Mouse (Mus musculus) liver, embryonic 14.5 days (tissue): ENCODE measurements around the gene Pdlim5. TPM values are rescaled to one million over a fixed set of nuclear protein-coding genes. Genes with fewer than 3 reads are reported as not detected.

Source experiments
- ATAC-seq: fragments of 200-750 bp; cut with Nextera tagmentation; 2 replicates; pipeline ENCODE4 v1.8.0; 2017; ENCODE audit warnings: moderate number of reproducible peaks, mild to moderate bottlenecking, moderate library complexity; ENCODE audit not compliant: insufficient read depth
- DNase-seq, 3 experiments: peaks; one replicate each; pipeline ENCODE4 v3.0.0-alpha.2; 2012 to 2013; ENCODE audit warnings: low read depth in 3 of 3, low spot score in 3 of 3
- H3K27ac ChIP-seq: fragments of 300-500 bp; sonication (generic); 2 replicates; pipeline ENCODE4 v1.5.1; 2014; ENCODE audit warnings: moderate library complexity, mild to moderate bottlenecking, control low read depth, inconsistent platforms
- H3K27me3 ChIP-seq: fragments of 300-500 bp; sonication (generic); 2 replicates; pipeline ENCODE4 v1.6.1; 2014; ENCODE audit warnings: mild to moderate bottlenecking, low read length, moderate library complexity; ENCODE audit not compliant: control insufficient read depth, insufficient read depth
- H3K36me3 ChIP-seq: fragments of 300-500 bp; sonication (generic); replicated peaks from 2 replicates; pipeline ENCODE4 v1.6.1; 2014; ENCODE audit warnings: low read depth; ENCODE audit not compliant: control insufficient read depth, insufficient read depth
- H3K4me1 ChIP-seq, 2 experiments: fragments of 200-500 bp in 1 of 2; fragments of 300-500 bp in 1 of 2; sonication (generic) in 1 of 2; replicated peaks; 2 replicates each; pipeline ENCODE4 v1.6.1; 2012 to 2014; ENCODE audit warnings: antibody characterized with exemption in 1 of 2, inconsistent platforms in 1 of 2, low read length in 1 of 2; ENCODE audit not compliant: control insufficient read depth in 2 of 2, insufficient read depth in 2 of 2
- H3K4me2 ChIP-seq: fragments of 300-500 bp; sonication (generic); 2 replicates; pipeline ENCODE4 v1.6.1; 2014; ENCODE audit warnings: low read depth, mild to moderate bottlenecking, control low read depth, moderate library complexity
- H3K4me3 ChIP-seq, 2 experiments: fragments of 200-500 bp in 1 of 2; fragments of 300-500 bp in 1 of 2; sonication (generic) in 1 of 2; 2 replicates each; pipeline ENCODE4 v1.5.1; 2012 to 2014; ENCODE audit warnings: low read depth in 2 of 2, low read length in 2 of 2, mild to moderate bottlenecking in 2 of 2, control low read depth in 1 of 2, inconsistent platforms in 1 of 2, moderate library complexity in 1 of 2; ENCODE audit not compliant: insufficient read depth in 1 of 2
- H3K9ac ChIP-seq: fragments of 300-500 bp; sonication (generic); replicated peaks from 2 replicates; pipeline ENCODE4 v1.6.1; 2014; ENCODE audit warnings: mild to moderate bottlenecking, control low read depth, moderate library complexity
- H3K9me3 ChIP-seq: fragments of 300-500 bp; sonication (generic); 2 replicates; pipeline ENCODE4 v1.6.1; 2016; ENCODE audit warnings: low read length, mixed read lengths; ENCODE audit not compliant: control insufficient read depth
- CTCF ChIP-seq: IDR thresholded peaks from 2 replicates; pipeline ENCODE4 v1.5.1; 2016; ENCODE audit warnings: antibody characterized with exemption, low read depth, control low read depth
- EP300 ChIP-seq: IDR thresholded peaks from 2 replicates; pipeline ENCODE4 v1.6.1; 2016; ENCODE audit warnings: antibody characterized with exemption, low read depth
- WGBS: fragments of 180-500 bp; shearing (Covaris S2); extraction: QIAGEN DNeasy Blood & Tissue Kit; methylation state at CpG from one replicate; pipeline ENCODE4 v1.1.7; 2014; ENCODE audit not compliant: insufficient replicate concordance; 5-methylcytosine and 5-hydroxymethylcytosine counted together
- polyA plus RNA-seq, 2 experiments: library from polyadenylated mRNA; depleted of rRNA in 1 of 2; stranded (reverse) in 1 of 2; unstranded in 1 of 2; fragments of >200 nt; fragmentation: Nextera tagmentation in 1 of 2; extraction: Ambion mirVana in 1 of 2; gene quantifications; 2 replicates each; pipeline versions ENCODE4 v1.2.1 to v1.2.3; 2012 to 2014

Pdlim5 gene
- polyA plus RNA-seq, 2 experiments = 7.9 to 8.4 TPM

DNA sequence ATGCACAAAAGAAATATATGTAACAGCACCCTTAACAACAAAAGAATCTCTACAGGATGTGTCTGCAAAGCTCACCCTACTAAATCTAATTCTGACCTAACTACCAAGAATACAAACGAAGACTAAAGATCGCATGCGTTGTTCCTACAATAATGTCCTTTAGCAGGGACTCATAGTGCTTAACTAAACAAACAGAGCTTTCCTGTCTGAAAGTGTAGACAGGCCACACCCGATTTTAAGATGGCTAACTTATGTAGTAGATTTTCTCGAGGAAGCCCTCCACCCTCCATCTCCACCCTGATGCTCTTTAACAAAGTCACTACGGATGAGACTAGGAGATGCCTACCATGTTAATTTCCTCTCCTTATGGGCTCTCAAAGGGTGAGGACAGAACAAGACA, 71.9 kb downstream of the Pdlim5 start:
- H3K27ac ChIP-seq = no peak overlapping the region
- H3K27me3 ChIP-seq = no peaks in the 10 kb centered on the region
- WGBS = 39% methylated on average over 6 of the region's 6 CpGs
- ATAC-seq (no peak), DNase-seq (no peak)
- no peak overlapping the region for H3K4me3 ChIP-seq
- no peaks in the 10 kb centered on the region for H3K9me3 ChIP-seq
- H3K9ac ChIP-seq = no peak overlapping the region
- H3K4me2 ChIP-seq = no peak overlapping the region
- no peaks in the 10 kb centered on the region for H3K36me3 ChIP-seq
- TF ChIP-seq EP300 = no peak
- TF ChIP-seq CTCF = no peak
- H3K4me1 ChIP-seq = 0 out of 4 replicates have a peak, but pooled peaks cover 3 to 5% of the 10 kb centered on the region in 2 experiments

- no peak overlapping the region for H3K9ac ChIP-seq
- no peak for DNase-seq
- no peaks in the 10 kb centered on the region for H3K9me3 ChIP-seq
- no peak for ATAC-seq
- H3K4me3 ChIP-seq = no peak overlapping the region
- 58% methylated on average over 6 of the region's 6 CpGs for WGBS
- TF ChIP-seq EP300 = no peak
- no peak for TF ChIP-seq CTCF
- H3K27me3 ChIP-seq = no peaks in the 10 kb centered on the region
- H3K27ac ChIP-seq = no peak overlapping the region
- no peak overlapping the region for H3K4me2 ChIP-seq
- no peaks in the 10 kb centered on the region for H3K36me3 ChIP-seq
- H3K4me1 ChIP-seq = 0 out of 4 replicates have a peak, but pooled peaks cover 3 to 5% of the 10 kb centered on the region in 2 experiments
These were observed 73.6 kb downstream of the Pdlim5 start for GRCm38 (mm10) chr3:142321930-142322329.

GRCm38 (mm10) chr3:142318147-142318546, 77.3 kb downstream of the Pdlim5 start:
- Histone ChIP-seq H3K9me3 (no peaks in the 10 kb centered on the region), H3K27me3 (no peaks in the 10 kb centered on the region), H3K4me1 (0 out of 4 replicates have a peak, but pooled peaks cover 0 to 1% of the 10 kb centered on the region in 2 experiments), H3K36me3 (no peaks in the 10 kb centered on the region), H3K4me2 (no peak overlapping the region), H3K4me3 (no peak overlapping the region), H3K27ac (no peak overlapping the region), H3K9ac (no peak overlapping the region)
- no peak for ATAC-seq
- 71% methylated on average over 2 of the region's 2 CpGs for WGBS
- no peak for DNase-seq
- TF ChIP-seq CTCF (no peak), EP300 (no peak)

- H3K9ac ChIP-seq = no peak overlapping the region
- H3K36me3 ChIP-seq = no peaks in the 10 kb centered on the region
- ATAC-seq = no peak
- no peak overlapping the region for H3K4me3 ChIP-seq
- 51% methylated on average over 2 of the region's 2 CpGs for WGBS
- no peaks in the 10 kb centered on the region for H3K27me3 ChIP-seq
- H3K4me2 ChIP-seq = no peak overlapping the region
- no peaks in the 10 kb centered on the region for H3K9me3 ChIP-seq
- no peak overlapping the region for H3K27ac ChIP-seq
- DNase-seq = no peak
- TF ChIP-seq CTCF (no peak), EP300 (no peak)
- H3K4me1 ChIP-seq = no peaks in the 10 kb centered on the region
These were observed 79.3 kb downstream of the Pdlim5 start for GRCm38 (mm10) chr3:142316138-142316740.

DNA sequence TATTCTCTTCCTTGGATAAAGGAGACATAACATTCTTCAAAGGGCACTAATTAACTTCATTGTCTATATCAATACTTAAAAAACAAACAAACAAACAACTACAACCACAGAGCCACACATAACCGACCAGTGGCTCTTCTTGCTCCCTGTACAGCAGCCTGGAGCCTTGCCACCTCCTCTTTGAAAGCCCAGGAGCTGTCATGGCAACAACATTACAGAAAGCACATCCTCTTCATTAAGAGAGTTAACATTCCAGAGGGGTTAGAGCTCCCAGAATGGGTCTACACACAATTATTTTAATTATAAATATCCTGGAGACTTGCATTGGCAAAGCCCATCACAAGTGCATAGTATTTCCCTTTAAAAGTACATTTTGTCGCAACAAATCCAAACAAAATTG, 84.4 kb downstream of the Pdlim5 start:
- WGBS = 58% methylated on average over 2 of the region's 2 CpGs
- Histone ChIP-seq H3K4me1 (no peaks in the 10 kb centered on the region), H3K9me3 (no peaks in the 10 kb centered on the region), H3K9ac (no peak overlapping the region), H3K27me3 (no peaks in the 10 kb centered on the region), H3K27ac (no peak overlapping the region), H3K36me3 (no peaks in the 10 kb centered on the region), H3K4me3 (no peak overlapping the region), H3K4me2 (no peak overlapping the region)
- TF ChIP-seq CTCF (no peak), EP300 (no peak)
- ATAC-seq (no peak), DNase-seq (no peak)
